Mouse (Mus musculus) neural tube, embryonic 11.5 days (tissue): ENCODE results near the gene Impg1. TPM values are rescaled to one million over a fixed set of nuclear protein-coding genes. Genes with fewer than 3 reads are reported as not detected.
"Not testable (repeated sequence)": the region's sequence is repeated elsewhere in the genome, so short reads cannot be mapped to it uniquely, and the experiment has no call there.

Experiments
- ATAC-seq: fragments of 200-750 bp; cut with Nextera tagmentation; 2 replicates; pipeline ENCODE4 v1.8.0; 2017; ENCODE audit warnings: moderate number of reproducible peaks, mild to moderate bottlenecking, moderate TSS enrichment, moderate library complexity; ENCODE audit not compliant: insufficient read depth, low FRiP score, low TSS enrichment
- DNase-seq: peaks from one replicate; pipeline ENCODE4 v3.0.0-alpha.2; 2015; ENCODE audit warnings: low spot score
- H3K27ac ChIP-seq: fragments of 300-500 bp; sonication (generic); 2 replicates; pipeline ENCODE4 v1.5.1; 2014; ENCODE audit warnings: low read depth, mild to moderate bottlenecking, low read length
- H3K27me3 ChIP-seq: fragments of 300-500 bp; sonication (generic); 2 replicates; pipeline ENCODE4 v1.6.1; 2014; ENCODE audit warnings: mild to moderate bottlenecking, low read length, mixed read lengths; ENCODE audit not compliant: control insufficient read depth, insufficient read depth
- H3K36me3 ChIP-seq: fragments of 300-500 bp; sonication (generic); 2 replicates; pipeline ENCODE4 v1.6.1; 2014; ENCODE audit warnings: mild to moderate bottlenecking, low read length, moderate library complexity, mixed read lengths; ENCODE audit not compliant: control insufficient read depth, insufficient read depth
- H3K4me1 ChIP-seq: fragments of 300-500 bp; sonication (generic); 2 replicates; pipeline ENCODE4 v1.6.1; 2014; ENCODE audit warnings: low read length, mixed read lengths; ENCODE audit not compliant: control insufficient read depth, insufficient read depth
- H3K4me2 ChIP-seq: fragments of 300-500 bp; sonication (generic); 2 replicates; pipeline ENCODE4 v1.6.1; 2014; ENCODE audit warnings: low read depth, mild to moderate bottlenecking, moderate library complexity
- H3K4me3 ChIP-seq: fragments of 300-500 bp; sonication (generic); 2 replicates; pipeline ENCODE4 v1.5.1; 2014; ENCODE audit warnings: low read depth, low read length
- H3K9ac ChIP-seq: fragments of 300-500 bp; sonication (generic); 2 replicates; pipeline ENCODE4 v1.6.1; 2014; ENCODE audit warnings: mild to moderate bottlenecking, low read length
- H3K9me3 ChIP-seq: fragments of 300-500 bp; sonication (generic); 2 replicates; pipeline ENCODE4 v1.6.1; 2016; ENCODE audit warnings: low read length; ENCODE audit not compliant: control insufficient read depth
- WGBS: fragments of 180-500 bp; shearing (Covaris S2); extraction: QIAGEN DNeasy Blood & Tissue Kit; methylation state at CpG from one replicate; pipeline ENCODE4 v1.1.7; 2014; 5-methylcytosine and 5-hydroxymethylcytosine counted together
- polyA plus RNA-seq: library from polyadenylated mRNA; unstranded; fragments of >200 nt; fragmentation: Nextera tagmentation; extraction: Ambion mirVana; gene quantifications from 2 replicates; pipeline ENCODE4 v1.2.1, GENCODE M21; 2014

Gene Impg1
- polyA plus RNA-seq, 1 experiment from 2014 or later, result not detected

GRCm38 (mm10) chr9:80335660-80336357 lies 129.5 kb downstream of the Impg1 start:
- Histone ChIP-seq H3K27me3 (no peaks in the 10 kb centered on the region), H3K36me3 (no peaks in the 10 kb centered on the region), H3K27ac (no peak overlapping the region), H3K4me1 (peaks cover 2% of the 10 kb centered on the region; the same call in 1 of the 2 replicates), H3K9me3 (no peaks in the 10 kb centered on the region), H3K9ac (no peak overlapping the region), H3K4me3 (no peak overlapping the region), H3K4me2 (no peak overlapping the region)
- ATAC-seq (no peak), DNase-seq (no peak)
- whole genome bisulfite sequencing, result 86% methylated on average over 13 of the region's 13 CpGs

- no peak overlapping the region for H3K27ac ChIP-seq
- ATAC-seq (no peak), DNase-seq (no peak)
- WGBS, result 74% methylated on average over 14 of the region's 14 CpGs
- H3K4me1 ChIP-seq, result peaks cover 2% of the 10 kb centered on the region; the same call in 1 of the 2 replicates
- H3K4me3 ChIP-seq, result no peak overlapping the region
- no peaks in the 10 kb centered on the region for H3K27me3 ChIP-seq
- no peak overlapping the region for H3K9ac ChIP-seq
- H3K4me2 ChIP-seq, result no peak overlapping the region
- H3K36me3 ChIP-seq, result no peaks in the 10 kb centered on the region
- no peaks in the 10 kb centered on the region for H3K9me3 ChIP-seq
Measured at GRCm38 (mm10) chr9:80333998-80334605, 131.2 kb downstream of the Impg1 start.

GRCm38 (mm10) chr9:80333466-80333865 lies 131.8 kb downstream of the Impg1 start:
- Histone ChIP-seq H3K9ac (no peak overlapping the region), H3K9me3 (no peaks in the 10 kb centered on the region), H3K27ac (no peak overlapping the region), H3K4me2 (no peak overlapping the region), H3K27me3 (no peaks in the 10 kb centered on the region), H3K36me3 (no peaks in the 10 kb centered on the region), H3K4me3 (no peak overlapping the region), H3K4me1 (peaks cover 2% of the 10 kb centered on the region; the same call in 1 of the 2 replicates)
- no peak for ATAC-seq
- 65% methylated on average over 8 of the region's 8 CpGs for WGBS
- no peak for DNase-seq

- Histone ChIP-seq H3K27ac (no peak overlapping the region), H3K27me3 (no peaks in the 10 kb centered on the region), H3K4me3 (no peak overlapping the region), H3K4me1 (peaks cover 2% of the 10 kb centered on the region; the same call in 1 of the 2 replicates), H3K9ac (no peak overlapping the region), H3K9me3 (no peaks in the 10 kb centered on the region), H3K36me3 (no peaks in the 10 kb centered on the region), H3K4me2 (peak overlapping the region; percentile 29)
- ATAC-seq (peak; percentile 80), DNase-seq (peak; percentile 69)
- 24% methylated on average over 14 of the region's 14 CpGs for WGBS
Measured at GRCm38 (mm10) chr9:80332153-80332552, 133.1 kb downstream of the Impg1 start.

GRCm38 (mm10) chr9:80321051-80321887 lies 144.0 kb downstream of the Impg1 start:
- DNase-seq, H3K9me3 ChIP-seq, H3K4me3 ChIP-seq, H3K27ac ChIP-seq, ATAC-seq, H3K9ac ChIP-seq, H3K4me1 ChIP-seq, H3K36me3 ChIP-seq, H3K27me3 ChIP-seq, H3K4me2 ChIP-seq: not testable (repeated sequence)
- WGBS, result 90% methylated on average over 2 of the region's 2 CpGs

- Histone ChIP-seq H3K9ac (no peak overlapping the region), H3K4me3 (no peak overlapping the region), H3K27me3 (no peaks in the 10 kb centered on the region), H3K4me2 (no peak overlapping the region), H3K27ac (no peak overlapping the region), H3K9me3 (no peaks in the 10 kb centered on the region), H3K4me1 (no peaks in the 10 kb centered on the region), H3K36me3 (no peaks in the 10 kb centered on the region)
- no peak for ATAC-seq
- no peak for DNase-seq
- 93% methylated on average over 6 of the region's 6 CpGs for WGBS
Measured at GRCm38 (mm10) chr9:80318027-80318426, 147.3 kb downstream of the Impg1 start.

- no peak for ATAC-seq
- H3K9me3 ChIP-seq, result no peaks in the 10 kb centered on the region
- H3K27me3 ChIP-seq, result no peaks in the 10 kb centered on the region
- no peak overlapping the region for H3K9ac ChIP-seq
- no peaks in the 10 kb centered on the region for H3K36me3 ChIP-seq
- 89% methylated on average over 6 of the region's 6 CpGs for WGBS
- H3K27ac ChIP-seq, result no peak overlapping the region
- no peak for DNase-seq
- H3K4me3 ChIP-seq, result no peak overlapping the region
- H3K4me1 ChIP-seq, result no peaks in the 10 kb centered on the region
- H3K4me2 ChIP-seq, result no peak overlapping the region
Measured at GRCm38 (mm10) chr9:80315922-80316321, 149.4 kb downstream of the Impg1 start.

- Histone ChIP-seq H3K9ac (no peak overlapping the region), H3K27ac (no peak overlapping the region), H3K9me3 (no peaks in the 10 kb centered on the region), H3K4me3 (no peak overlapping the region), H3K4me2 (no peak overlapping the region), H3K36me3 (no peaks in the 10 kb centered on the region), H3K4me1 (no peaks in the 10 kb centered on the region), H3K27me3 (no peaks in the 10 kb centered on the region)
- WGBS, result 85% methylated on average over 5 of the region's 5 CpGs
- no peak for ATAC-seq
- no peak for DNase-seq
Measured at GRCm38 (mm10) chr9:80313610-80314009, 151.7 kb downstream of the Impg1 start.
